Mouse (Mus musculus) megakaryocyte, embryonic 14.5 days (primary cell): ENCODE measurements around the gene 2900026A02Rik.

Experiments
- FLI1 ChIP-seq: IDR thresholded peaks from 2 replicates; pipeline ENCODE4 v1.6.1; 2012; ENCODE audit warnings: low read length, inconsistent platforms, mixed read lengths
- GATA1 ChIP-seq: IDR thresholded peaks from 3 replicates; pipeline ENCODE4 v1.6.1; 2012; ENCODE audit warnings: mixed read lengths, low read length, inconsistent platforms, borderline replicate concordance

- TF ChIP-seq GATA1 (no peak), FLI1 (no peak)
Observed at GRCm38 (mm10) chr5:113111336-113111735, 109.7 kb downstream of the 2900026A02Rik start.
